Mouse (Mus musculus): ENCODE measurements around the gene Skiv2l. TPM values are rescaled to one million over a fixed set of nuclear protein-coding genes. Genes with fewer than 3 reads are reported as not detected.

Gene Skiv2l
- polyA plus RNA-seq, 1 experiment from 2014 or later = 64.7 TPM

DNA sequence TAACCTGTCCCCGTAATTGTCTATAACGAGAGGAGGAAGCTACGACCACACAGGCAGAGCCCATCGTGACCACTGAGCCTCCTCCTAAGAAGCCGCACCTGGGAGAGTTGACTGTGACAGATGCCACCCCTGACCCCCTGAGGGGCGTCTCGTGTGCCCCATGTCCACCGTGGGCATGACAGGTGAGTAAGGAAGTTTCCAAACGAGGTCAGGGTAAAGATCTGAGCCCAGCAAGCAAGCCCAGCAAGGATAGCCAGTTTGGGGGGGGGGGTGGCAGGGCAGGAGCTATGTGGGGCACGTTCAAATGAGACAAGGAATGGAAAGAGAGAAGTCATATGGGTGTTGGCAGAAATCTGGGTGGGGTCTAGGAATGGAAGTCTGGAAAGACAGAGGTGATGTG, 55.0 kb downstream of the Skiv2l start:
- Histone ChIP-seq H3K4me1 (no peaks in the 10 kb centered on the region), H3K27ac (no peak overlapping the region), H3K36me3 (no peaks in the 10 kb centered on the region), H3K27me3 (replicated peaks) (no peaks in the 10 kb centered on the region), H3K4me2 (replicated peaks) (no peak overlapping the region), H3K9ac (no peak overlapping the region), H3K9me3 (no peaks in the 10 kb centered on the region), H3K4me3 (no peak overlapping the region)
- WGBS = 81% methylated on average over 10 of the region's 10 CpGs
- no peak for ATAC-seq (ENCODE audit: low FRiP score, low read depth)

Small RNAs within 50 kb of the gene (microRNA-seq; reads per million reads assigned to microRNA genes)
- gene Mir6970 (1.1 reads per million), gene Mir6971 (0.66 reads per million), gene Mir6972 (not detected)

Other genes starting within 250 kb of the Skiv2l start
- 249 and 263 TPM in 2 replicates for gene Rnf5, start 246.5 kb downstream of the Skiv2l start, polyA plus RNA-seq (2016; fragmentation: Nextera tagmentation; extraction: Ambion mirVana)
- 81.1 and 97.7 TPM in 2 replicates for gene Agpat1, start 245.9 kb downstream of the Skiv2l start, polyA plus RNA-seq (2016; fragmentation: Nextera tagmentation; extraction: Ambion mirVana)
- 13.0 and 15.5 TPM in 2 replicates for gene Egfl8, start 234.2 kb downstream of the Skiv2l start, polyA plus RNA-seq (2016; fragmentation: Nextera tagmentation; extraction: Ambion mirVana)
- 22.9 and 25.2 TPM in 2 replicates for gene Ppt2, start 221.7 kb downstream of the Skiv2l start, polyA plus RNA-seq (2016; fragmentation: Nextera tagmentation; extraction: Ambion mirVana)
- gene Prrt1, start 220.7 kb downstream of the Skiv2l start, polyA plus RNA-seq (2016; fragmentation: Nextera tagmentation; extraction: Ambion mirVana) = 1.4 and 1.6 TPM in 2 replicates
- gene Fkbpl, start 205.4 kb downstream of the Skiv2l start, polyA plus RNA-seq (2016; fragmentation: Nextera tagmentation; extraction: Ambion mirVana) = 17.4 and 17.5 TPM in 2 replicates
- 116 and 120 TPM in 2 replicates for gene Atf6b, start 203.1 kb downstream of the Skiv2l start, polyA plus RNA-seq (2016; fragmentation: Nextera tagmentation; extraction: Ambion mirVana)
- gene Tnxb, start 179.7 kb downstream of the Skiv2l start, polyA plus RNA-seq (2016; fragmentation: Nextera tagmentation; extraction: Ambion mirVana) = 0.03 TPM in 2 replicates
- gene C4b, start 106.3 kb downstream of the Skiv2l start, polyA plus RNA-seq (2016; fragmentation: Nextera tagmentation; extraction: Ambion mirVana) = not detected in 2 replicates
- gene Cyp21a1, start 45.6 kb downstream of the Skiv2l start, polyA plus RNA-seq (2016; fragmentation: Nextera tagmentation; extraction: Ambion mirVana) = not detected in 2 replicates
- gene Stk19, start 13.3 kb downstream of the Skiv2l start, polyA plus RNA-seq (2016; fragmentation: Nextera tagmentation; extraction: Ambion mirVana) = 30.8 and 30.9 TPM in 2 replicates
- 64.1 and 66.2 TPM in 2 replicates for gene Dxo, start 13.2 kb downstream of the Skiv2l start, polyA plus RNA-seq (2016; fragmentation: Nextera tagmentation; extraction: Ambion mirVana)
- 95.9 and 98.6 TPM in 2 replicates for gene Nelfe, start 181 bp upstream of the Skiv2l start, polyA plus RNA-seq (2016; fragmentation: Nextera tagmentation; extraction: Ambion mirVana)
- gene Cfb, start 12.3 kb upstream of the Skiv2l start, polyA plus RNA-seq (2016; fragmentation: Nextera tagmentation; extraction: Ambion mirVana) = 2.0 and 3.0 TPM in 2 replicates
- 11.5 and 12.0 TPM in 2 replicates for gene Zbtb12, start 29.3 kb upstream of the Skiv2l start, polyA plus RNA-seq (2016; fragmentation: Nextera tagmentation; extraction: Ambion mirVana)
- not detected in 2 replicates for gene Gm20547, start 31.8 kb upstream of the Skiv2l start, polyA plus RNA-seq (2016; fragmentation: Nextera tagmentation; extraction: Ambion mirVana)
- gene C2, start 48.1 kb upstream of the Skiv2l start, polyA plus RNA-seq (2016; fragmentation: Nextera tagmentation; extraction: Ambion mirVana) = 1.0 and 1.5 TPM in 2 replicates
- 113 and 117 TPM in 2 replicates for gene Ehmt2, start 48.3 kb upstream of the Skiv2l start, polyA plus RNA-seq (2016; fragmentation: Nextera tagmentation; extraction: Ambion mirVana)
- gene Slc44a4, start 64.3 kb upstream of the Skiv2l start, polyA plus RNA-seq (2016; fragmentation: Nextera tagmentation; extraction: Ambion mirVana) = not detected in 2 replicates
- gene Neu1, start 81.0 kb upstream of the Skiv2l start, polyA plus RNA-seq (2016; fragmentation: Nextera tagmentation; extraction: Ambion mirVana) = 24.4 and 27.3 TPM in 2 replicates
- 0.26 TPM in 1 of 2 replicates, not detected in the other for gene Hspa1b, start 109.0 kb upstream of the Skiv2l start, polyA plus RNA-seq (2016; fragmentation: Nextera tagmentation; extraction: Ambion mirVana)
- not detected in 2 replicates for gene Gm20481, start 119.7 kb upstream of the Skiv2l start, polyA plus RNA-seq (2016; fragmentation: Nextera tagmentation; extraction: Ambion mirVana)
- 3.1 and 3.5 TPM in 2 replicates for gene Hspa1a, start 121.9 kb upstream of the Skiv2l start, polyA plus RNA-seq (2016; fragmentation: Nextera tagmentation; extraction: Ambion mirVana)
- 1.4 and 2.3 TPM in 2 replicates for gene Hspa1l, start 122.5 kb upstream of the Skiv2l start, polyA plus RNA-seq (2016; fragmentation: Nextera tagmentation; extraction: Ambion mirVana)
- gene Lsm2, start 131.7 kb upstream of the Skiv2l start, polyA plus RNA-seq (2016; fragmentation: Nextera tagmentation; extraction: Ambion mirVana) = 150 and 158 TPM in 2 replicates
- 118 and 119 TPM in 2 replicates for gene Vars, start 150.8 kb upstream of the Skiv2l start, polyA plus RNA-seq (2016; fragmentation: Nextera tagmentation; extraction: Ambion mirVana)
- gene Vwa7, start 166.4 kb upstream of the Skiv2l start, polyA plus RNA-seq (2016; fragmentation: Nextera tagmentation; extraction: Ambion mirVana) = 0.06 and 0.15 TPM in 2 replicates
- gene Sapcd1, start 177.8 kb upstream of the Skiv2l start, polyA plus RNA-seq (2016; fragmentation: Nextera tagmentation; extraction: Ambion mirVana) = 3.8 and 5.0 TPM in 2 replicates
- gene Msh5, start 196.5 kb upstream of the Skiv2l start, polyA plus RNA-seq (2016; fragmentation: Nextera tagmentation; extraction: Ambion mirVana) = 3.1 and 4.1 TPM in 2 replicates
- 169 and 178 TPM in 2 replicates for gene Clic1, start 199.8 kb upstream of the Skiv2l start, polyA plus RNA-seq (2016; fragmentation: Nextera tagmentation; extraction: Ambion mirVana)
- 564 and 591 TPM in 2 replicates for gene Ddah2, start 208.8 kb upstream of the Skiv2l start, polyA plus RNA-seq (2016; fragmentation: Nextera tagmentation; extraction: Ambion mirVana)
- not detected in 2 replicates for gene Ly6g6c, start 215.2 kb upstream of the Skiv2l start, polyA plus RNA-seq (2016; fragmentation: Nextera tagmentation; extraction: Ambion mirVana)
- 0.81 and 0.88 TPM in 2 replicates for gene Mpig6b, start 216.0 kb upstream of the Skiv2l start, polyA plus RNA-seq (2016; fragmentation: Nextera tagmentation; extraction: Ambion mirVana)
- gene Ly6g6e, start 226.7 kb upstream of the Skiv2l start, polyA plus RNA-seq (2016; fragmentation: Nextera tagmentation; extraction: Ambion mirVana) = 0.38 and 0.57 TPM in 2 replicates
- 1.9 and 2.2 TPM in 2 replicates for gene Ly6g6d, start 227.9 kb upstream of the Skiv2l start, polyA plus RNA-seq (2016; fragmentation: Nextera tagmentation; extraction: Ambion mirVana)
- 0.23 and 0.84 TPM in 2 replicates for gene Ly6g6f, start 235.4 kb upstream of the Skiv2l start, polyA plus RNA-seq (2016; fragmentation: Nextera tagmentation; extraction: Ambion mirVana)
- gene Abhd16a, start 239.1 kb upstream of the Skiv2l start, polyA plus RNA-seq (2016; fragmentation: Nextera tagmentation; extraction: Ambion mirVana) = 78.7 and 83.6 TPM in 2 replicates